Mouse (Mus musculus): Measurements from ENCODE around the gene 4930544G11Rik.

DNA sequence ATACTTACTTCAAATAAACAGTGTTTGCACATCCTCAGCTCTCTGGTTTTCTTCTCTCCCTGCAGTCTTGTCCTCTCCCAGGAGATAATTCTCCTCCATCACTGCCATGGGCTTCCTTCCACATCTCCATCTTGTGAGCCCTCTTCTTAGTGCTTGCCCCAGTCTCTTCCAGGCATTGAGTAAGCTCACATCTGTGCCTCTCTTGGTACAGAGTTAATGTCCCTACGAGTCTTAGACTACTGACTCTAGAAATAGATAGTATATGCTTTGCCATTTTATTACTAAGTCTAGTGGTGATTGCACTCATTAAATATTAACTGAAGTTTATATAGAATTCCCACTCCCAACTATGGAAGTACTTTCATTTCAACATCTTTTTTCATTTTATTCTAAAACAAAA is 19.6 kb upstream of the 4930544G11Rik start:
- TF ChIP-seq CTCF (IDR thresholded peaks at IDR 0.05) (no peak), EP300 (IDR thresholded peaks at IDR 0.05) (no peak)
